Mouse (Mus musculus) heart, adult 2 months (tissue): Measurements from ENCODE around the gene Elavl3. TPM values are rescaled to one million over a fixed set of nuclear protein-coding genes. Genes with fewer than 3 reads are reported as not detected.

Experiments
- DNase-seq, 2 experiments: peaks; one replicate each; pipeline ENCODE4 v3.0.0; 2021
- H3K27ac ChIP-seq: fragments of 200-600 bp; 2 replicates; pipeline ENCODE4 v1.8.1; 2022
- H3K27me3 ChIP-seq: fragments of 200-500 bp; 2 replicates; pipeline ENCODE4 v1.6.1; 2012; ENCODE audit warnings: mild to moderate bottlenecking, low read length, inconsistent platforms, mixed read lengths; ENCODE audit not compliant: control insufficient read depth, insufficient read depth
- H3K36me3 ChIP-seq: fragments of 200-500 bp; 2 replicates; pipeline ENCODE4 v1.6.1; 2012; ENCODE audit warnings: low read length, inconsistent platforms; ENCODE audit not compliant: control insufficient read depth, insufficient read depth
- H3K4me1 ChIP-seq: fragments of 200-500 bp; 2 replicates; pipeline ENCODE4 v1.6.1; 2011; ENCODE audit warnings: low read length; ENCODE audit not compliant: control insufficient read depth, insufficient read depth
- H3K4me3 ChIP-seq: fragments of 200-600 bp; 2 replicates; pipeline ENCODE4 v1.8.1; 2022
- H3K79me2 ChIP-seq: fragments of 200-500 bp; replicated peaks from 2 replicates; pipeline ENCODE4 v1.6.1; 2012; ENCODE audit warnings: mild to moderate bottlenecking, inconsistent platforms, low read length, moderate library complexity, mixed read lengths; ENCODE audit not compliant: control insufficient read depth, insufficient read depth
- H3K9ac ChIP-seq: fragments of 200-500 bp; 2 replicates; pipeline ENCODE4 v1.6.1; 2012; ENCODE audit warnings: low read depth, mild to moderate bottlenecking, control low read depth, inconsistent platforms, low read length, mixed read lengths
- CTCF ChIP-seq: fragments of 200-600 bp; IDR thresholded peaks from 2 replicates; pipeline ENCODE4 v1.8.1; 2022; ENCODE audit warnings: antibody characterized with exemption, mild to moderate bottlenecking, moderate library complexity
- EP300 ChIP-seq: fragments of 200-500 bp; IDR thresholded peaks from 2 replicates; pipeline ENCODE4 v1.6.1; 2011; ENCODE audit warnings: low read depth, low read length, control low read depth; ENCODE audit not compliant: insufficient read depth
- POLR2A ChIP-seq: fragments of 200-500 bp; IDR thresholded peaks from 2 replicates; pipeline ENCODE4 v1.6.1; 2011; ENCODE audit warnings: mild to moderate bottlenecking, low read depth, low read length, control low read depth; ENCODE audit not compliant: insufficient read depth
- WGBS: fragments of 180-500 bp; shearing (Covaris S2); methylation state at CpG from one replicate; pipeline ENCODE4 v1.1.7; 2018; 5-methylcytosine and 5-hydroxymethylcytosine counted together
- intact Hi-C: fragments of 180-260 bp; cut with DNase I; formaldehyde crosslinking; loops from one replicate; pipeline ENCODE4 v1.15.1; 2025
- polyA plus RNA-seq: library from polyadenylated mRNA; depleted of rRNA; stranded (reverse); fragments of >200 nt; gene quantifications from 2 replicates; pipeline ENCODE4 v1.2.3, GENCODE M21; 2012
- total RNA-seq, 2 experiments: library from RNA; stranded (reverse); gene quantifications; 2 replicates each; pipeline ENCODE4 v1.2.3; 2021

Elavl3 gene
- total and polyA plus RNA-seq, 3 experiments, result 0.08 to 0.10 (median 0.09) TPM

GRCm38 (mm10) chr9:22012731-22013130, 39.1 kb downstream of the Elavl3 start:
- Histone ChIP-seq H3K4me3 (no peak overlapping the region), H3K9ac (no peak overlapping the region), H3K79me2 (no peaks in the 10 kb centered on the region), H3K36me3 (no peaks in the 10 kb centered on the region), H3K4me1 (no peaks in the 10 kb centered on the region), H3K27me3 (no peaks in the 10 kb centered on the region), H3K27ac (no peak overlapping the region)
- no peak for DNase-seq
- WGBS, result 92% methylated on average over 13 of the region's 13 CpGs
- no peak for TF ChIP-seq EP300
- intact Hi-C loops, result no loop called here

GRCm38 (mm10) chr9:22011055-22011454, 40.8 kb downstream of the Elavl3 start:
- no peak for DNase-seq
- Histone ChIP-seq H3K79me2 (no peaks in the 10 kb centered on the region), H3K4me1 (no peaks in the 10 kb centered on the region), H3K27me3 (no peaks in the 10 kb centered on the region), H3K36me3 (no peaks in the 10 kb centered on the region), H3K9ac (no peak overlapping the region), H3K4me3 (no peak overlapping the region), H3K27ac (no peak overlapping the region)
- 84% methylated on average over 5 of the region's 5 CpGs for WGBS
- intact Hi-C loops, result no loop called here
- TF ChIP-seq CTCF, result no peak
- no peak for TF ChIP-seq EP300
- TF ChIP-seq POLR2A, result no peak

GRCm38 (mm10) chr9:22004546-22004945, 47.3 kb downstream of the Elavl3 start:
- no peaks in the 10 kb centered on the region for H3K27me3 ChIP-seq
- no peaks in the 10 kb centered on the region for H3K79me2 ChIP-seq
- 92% methylated on average over 12 of the region's 12 CpGs for WGBS
- no peak overlapping the region for H3K9ac ChIP-seq
- no peak overlapping the region for H3K27ac ChIP-seq
- H3K36me3 ChIP-seq, result no peaks in the 10 kb centered on the region
- no peak overlapping the region for H3K4me3 ChIP-seq
- TF ChIP-seq CTCF (no peak), EP300 (no peak), POLR2A (no peak)
- H3K4me1 ChIP-seq, result peaks cover 4% of the 10 kb centered on the region
- intact Hi-C loops, result loop anchor here (5.0 to 10.0 kb wide), 3 partner anchors 68 to 153 kb away; partner anchors contain the start of genes Elof1, Gm49318, Pigyl and Zfp653
- no peak for DNase-seq

GRCm38 (mm10) chr9:22003163-22003554, 48.7 kb downstream of the Elavl3 start:
- DNase-seq, result no peak
- Histone ChIP-seq H3K27ac (peak overlapping the region; percentile 63), H3K79me2 (no peaks in the 10 kb centered on the region), H3K4me1 (peaks cover 4% of the 10 kb centered on the region), H3K36me3 (no peaks in the 10 kb centered on the region), H3K9ac (peak overlapping the region; percentile 52), H3K4me3 (peak overlapping the region; percentile 70), H3K27me3 (no peaks in the 10 kb centered on the region)
- TF ChIP-seq POLR2A (no peak), EP300 (no peak), CTCF (no peak)
- WGBS, result under 1% methylated on average over 18 of the region's 18 CpGs
- intact Hi-C loops, result loop anchor here (2.0 to 10.0 kb wide), 4 partner anchors 48 to 154 kb away; partner anchors contain the start of genes Elof1, Gm49318, Pigyl and Swsap1

DNA sequence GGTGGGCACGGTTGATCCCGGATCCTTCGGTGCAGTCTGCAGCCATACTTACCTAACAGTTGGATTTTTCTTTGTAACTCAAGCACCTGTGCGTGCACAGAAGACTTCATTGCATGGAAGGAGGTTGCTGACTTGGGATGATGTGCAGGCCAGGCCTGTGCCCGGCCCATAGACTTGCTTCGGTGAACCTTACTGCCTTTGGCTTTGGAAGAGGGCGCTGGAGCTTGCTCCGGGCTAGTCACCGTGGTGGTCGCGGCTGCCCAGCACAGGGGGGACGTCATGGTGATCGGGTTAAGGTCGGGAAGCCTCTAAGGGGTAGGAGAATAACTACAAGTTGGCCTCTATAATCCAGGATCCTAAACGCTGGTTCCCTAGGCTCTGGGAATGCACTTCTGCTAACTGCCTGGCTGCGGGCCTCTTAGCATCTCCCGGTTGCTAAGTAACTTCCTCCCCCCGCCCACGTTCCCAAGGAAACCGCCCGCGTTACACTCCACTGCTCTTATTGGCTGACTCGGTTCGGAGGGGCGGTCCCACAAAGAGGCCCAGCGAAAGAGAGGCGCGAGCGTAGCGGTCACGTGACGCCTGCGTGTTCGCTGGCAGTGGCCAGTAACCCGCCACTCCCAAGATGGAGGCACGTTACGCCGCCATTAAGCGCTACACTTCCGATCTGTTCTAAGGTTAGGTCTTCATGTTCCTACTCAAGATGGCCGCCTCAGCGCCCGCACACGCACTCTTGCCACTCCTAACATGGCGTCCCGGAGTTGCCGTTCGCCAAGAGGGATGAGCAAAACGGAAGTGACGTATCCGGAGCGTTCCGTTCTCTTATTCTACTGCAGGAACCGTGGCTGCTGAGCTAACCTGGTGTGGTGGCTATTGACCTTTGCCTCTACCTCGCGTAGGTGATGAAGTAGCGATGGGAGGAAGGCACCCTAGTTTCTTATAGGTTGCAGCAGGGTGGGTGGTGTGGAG, 49.3 kb downstream of the Elavl3 start, which contains the start of the genes Ccdc151 and Prkcsh:
Gene Ccdc151, minus strand, starts transcription at position 441 of the 969 bp plus-strand sequence.
Gene Prkcsh, plus strand, starts transcription at position 613 of the 969 bp plus-strand sequence.
- DNase-seq, result peak; percentile 98 to 100
- H3K79me2 ChIP-seq, result no peaks in the 10 kb centered on the region
- peak within 1 kb of the TSS; percentile 52 for H3K9ac ChIP-seq
- peak within 1 kb of the TSS; percentile 63 for H3K27ac ChIP-seq
- 7% methylated on average over 57 of the region's 57 CpGs for WGBS
- no peaks in the 10 kb centered on the region for H3K27me3 ChIP-seq
- TF ChIP-seq EP300 (peak; percentile 89; the same call in 1 of the 2 replicates), CTCF (0 out of 2 replicates have a peak, but pooled peaks have one; percentile 4), POLR2A (peak; percentile 94)
- H3K4me3 ChIP-seq, result peak within 1 kb of the TSS; percentile 70
- intact Hi-C loops, result loop anchor here (2.0 to 10.0 kb wide), 4 partner anchors 48 to 155 kb away; partner anchors contain the start of genes Elof1, Gm49318, Pigyl and Swsap1
- peaks cover 4% of the 10 kb centered on the region for H3K4me1 ChIP-seq
- H3K36me3 ChIP-seq, result no peaks in the 10 kb centered on the region
